Mouse (Mus musculus) right cerebral cortex, postnatal 14 days (tissue): ENCODE results near the gene Ehd2.

ENCODE experiments used
- DNase-seq: peaks from one replicate; pipeline ENCODE4 v3.0.0; 2022

Ehd2 gene

GRCm38 (mm10) chr7:15967312-15967711, at the start of gene Ehd2:
TSS of gene Ehd2 (minus strand) at chr7:15967567.
- DNase-seq: peak; percentile 56

DNA sequence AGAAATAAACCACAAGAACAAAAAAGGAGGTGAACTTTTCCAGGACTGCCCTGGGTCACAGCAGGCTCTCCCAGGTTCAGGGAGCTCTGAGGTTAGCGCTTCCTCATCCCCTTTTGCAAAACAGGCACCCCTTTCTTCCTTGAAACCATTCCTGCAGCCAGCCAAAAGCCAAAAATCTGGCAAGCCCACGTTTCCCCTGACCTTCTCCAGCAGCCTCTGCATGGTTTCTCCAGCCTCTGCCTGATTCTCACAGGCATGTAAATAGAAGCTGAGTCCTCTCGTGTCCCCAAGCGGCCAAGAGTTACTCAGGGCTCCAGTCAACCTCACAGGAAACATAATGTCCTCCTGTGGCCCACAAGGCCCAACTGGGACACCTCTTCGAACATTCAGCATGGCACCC, 48.0 kb upstream of the Ehd2 start:
- no peak for DNase-seq

- no peak for DNase-seq
Observed at GRCm38 (mm10) chr7:16014521-16015175, 47.3 kb upstream of the Ehd2 start.

- no peak for DNase-seq
Observed at GRCm38 (mm10) chr7:16013722-16014275, 46.4 kb upstream of the Ehd2 start.

DNA sequence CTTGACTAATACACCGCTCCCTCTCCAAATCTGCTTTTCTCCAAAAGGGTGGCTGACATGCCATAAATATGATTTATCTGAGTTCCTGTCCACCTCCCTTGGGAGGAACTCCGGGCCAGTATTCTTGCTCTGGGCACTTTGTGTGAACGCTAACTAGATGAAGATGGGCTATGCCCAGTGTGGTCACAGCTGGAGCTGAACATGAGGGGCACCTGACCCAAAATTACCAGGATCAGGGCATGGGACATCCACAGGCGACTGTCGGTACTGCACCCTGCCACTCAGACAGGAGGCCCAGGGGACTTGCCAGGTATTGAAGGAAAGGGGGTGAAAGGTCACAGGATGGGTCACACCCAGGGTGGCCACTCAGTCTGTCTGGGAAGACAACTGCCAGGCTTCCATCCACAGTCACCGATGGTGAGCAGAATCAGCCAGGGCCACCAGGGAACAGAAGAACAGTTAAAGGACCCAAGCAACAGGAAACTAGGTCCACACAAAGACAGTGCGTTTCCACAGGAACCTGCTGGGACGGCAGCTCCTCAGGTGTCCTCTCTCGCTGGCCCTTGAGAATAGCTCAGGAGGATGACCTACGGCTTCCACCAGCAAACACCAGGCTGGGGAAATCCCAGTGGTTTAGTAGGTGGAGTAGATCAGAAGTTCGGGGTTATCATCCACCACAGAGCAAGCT, 45.4 kb upstream of the Ehd2 start:
- DNase-seq: no peak

DNA sequence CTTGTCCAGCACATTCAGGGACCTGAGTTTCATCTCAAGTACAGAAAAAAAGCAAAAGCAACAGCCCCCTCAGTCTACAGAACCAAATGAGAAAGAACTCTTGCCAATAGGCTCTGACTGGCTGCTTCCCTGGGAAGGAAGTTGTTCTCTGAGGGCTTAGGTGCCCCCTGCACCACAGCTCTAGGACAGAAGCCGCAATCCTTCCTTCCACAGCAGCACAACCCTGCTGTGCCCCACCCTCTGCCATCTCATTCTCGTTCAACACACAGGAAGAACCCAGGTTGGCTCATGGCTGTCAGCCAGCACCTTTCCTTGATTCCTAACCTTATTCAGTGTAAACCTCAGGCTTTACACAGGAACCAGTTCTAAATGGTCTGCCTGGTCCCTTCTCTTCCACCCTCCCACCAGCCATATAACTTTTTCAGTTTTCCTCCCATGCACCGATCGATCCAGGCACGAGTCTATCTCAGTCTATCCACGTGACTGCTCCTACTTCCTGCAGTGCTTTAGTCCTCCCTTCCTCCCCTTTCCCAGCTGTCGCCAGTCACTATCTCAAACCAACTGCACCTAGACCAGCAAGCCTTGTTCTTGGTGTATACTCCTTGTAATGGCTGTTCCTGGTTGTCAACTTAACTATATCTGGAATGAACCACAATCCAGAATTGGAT, 44.2 kb upstream of the Ehd2 start:
- no peak for DNase-seq

GRCm38 (mm10) chr7:16010649-16011048, 43.3 kb upstream of the Ehd2 start:
- DNase-seq: no peak

DNA sequence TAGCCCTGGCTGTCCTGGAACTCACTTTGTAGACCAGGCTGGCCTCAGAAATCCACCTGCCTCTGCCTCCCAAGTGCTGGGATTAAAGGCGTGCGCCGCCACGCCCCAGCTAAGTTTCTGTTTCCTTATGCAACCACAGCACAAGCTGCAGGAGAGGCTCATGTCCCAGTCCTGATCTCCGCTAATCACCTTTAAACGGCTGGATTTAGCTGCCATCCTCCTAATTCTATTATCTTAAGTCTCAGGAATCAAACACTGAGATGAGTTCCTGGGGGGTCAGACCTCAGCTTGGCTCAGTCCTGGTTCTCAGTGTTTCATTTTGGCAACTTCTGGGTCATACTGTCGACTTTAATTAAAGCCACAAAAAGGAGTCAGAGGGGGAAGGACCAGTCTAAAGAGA, 42.3 kb upstream of the Ehd2 start:
- no peak for DNase-seq

GRCm38 (mm10) chr7:16005020-16005419, 37.7 kb upstream of the Ehd2 start:
- no peak for DNase-seq

- no peak for DNase-seq
Observed at GRCm38 (mm10) chr7:16004177-16004856, 37.0 kb upstream of the Ehd2 start.

DNA sequence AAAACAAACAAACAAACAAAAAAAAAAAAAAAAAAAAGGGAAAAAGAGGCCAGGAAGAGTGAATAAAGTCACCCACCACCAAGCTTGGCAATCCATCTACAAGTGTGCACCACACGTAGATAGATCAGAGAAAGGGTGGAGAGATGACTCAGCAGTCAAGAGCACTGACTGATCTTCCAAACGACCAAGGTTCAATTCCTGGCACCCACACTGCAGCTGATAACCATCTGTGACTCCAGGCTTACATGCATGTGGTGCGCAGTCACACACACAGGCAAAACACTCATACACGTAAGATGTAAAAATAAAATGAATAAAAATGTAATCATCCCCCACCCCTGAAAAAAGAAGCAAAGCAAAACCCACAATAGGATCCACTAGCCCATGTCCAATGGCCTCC, 35.7 kb upstream of the Ehd2 start:
- DNase-seq: no peak

DNA sequence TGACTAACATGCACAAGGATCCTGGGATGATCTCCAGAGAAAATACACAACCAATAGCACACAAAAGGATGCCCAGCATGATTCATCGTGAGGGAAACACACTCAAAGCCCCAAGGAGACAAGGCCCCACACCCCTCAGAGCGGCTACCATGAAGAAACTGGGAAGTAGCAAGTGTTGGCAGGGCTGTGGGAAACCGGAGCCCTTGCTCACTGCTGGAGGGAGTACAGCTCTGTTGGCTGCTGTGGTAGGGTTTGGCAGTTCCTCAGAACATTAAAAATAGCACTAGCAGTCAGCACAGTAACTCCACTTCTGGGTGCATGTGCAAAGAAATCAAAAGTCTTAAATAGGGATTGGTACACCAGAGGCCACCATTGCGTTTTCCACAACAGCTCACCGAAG, 34.8 kb upstream of the Ehd2 start:
- peak; percentile 47 for DNase-seq

DNA sequence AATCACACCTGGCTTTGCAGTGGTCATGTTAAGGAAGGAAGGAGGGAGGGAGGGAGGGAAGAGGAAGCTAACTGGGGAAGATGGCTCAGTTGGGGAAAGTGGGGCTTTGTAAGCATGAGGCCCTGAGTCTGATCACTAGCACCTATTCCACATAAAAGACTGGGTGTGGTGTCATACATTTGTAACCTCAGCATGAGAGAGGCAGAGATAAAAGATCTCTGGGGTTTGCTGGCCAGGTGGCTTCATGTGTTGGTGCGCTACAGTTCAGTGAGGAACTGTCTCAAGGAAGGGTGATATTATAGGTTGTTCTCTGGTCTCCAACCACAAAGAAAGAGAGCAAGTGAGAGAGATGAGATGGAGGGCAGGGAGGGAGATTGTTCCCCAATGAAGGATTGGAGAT, 34.3 kb upstream of the Ehd2 start:
- DNase-seq: no peak

GRCm38 (mm10) chr7:15993789-15994188, 26.4 kb upstream of the Ehd2 start:
- no peak for DNase-seq

DNA sequence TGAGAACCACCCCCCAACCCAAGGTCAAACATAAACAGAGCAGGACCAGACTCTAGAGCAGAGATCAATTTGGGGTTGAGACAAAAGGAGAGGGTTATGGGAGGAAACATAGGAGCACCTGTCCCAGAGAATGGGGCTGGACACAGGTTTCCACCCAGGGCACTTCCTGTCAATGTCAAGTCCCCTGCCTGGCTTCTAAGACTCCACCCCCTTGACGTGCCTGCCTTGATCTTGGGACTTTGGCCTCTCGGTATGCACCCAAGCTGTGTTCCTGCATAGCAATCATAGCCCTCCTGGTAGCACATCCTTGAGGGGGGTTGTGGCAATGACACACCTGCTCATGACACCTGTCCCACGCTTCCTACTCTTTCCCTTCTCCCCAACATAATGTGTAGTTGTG, 25.8 kb upstream of the Ehd2 start:
- no peak for DNase-seq

- DNase-seq: no peak
Observed at GRCm38 (mm10) chr7:15991764-15992163, 24.4 kb upstream of the Ehd2 start.

- DNase-seq: no peak
Observed at GRCm38 (mm10) chr7:15987661-15988356, 20.4 kb upstream of the Ehd2 start.

DNA sequence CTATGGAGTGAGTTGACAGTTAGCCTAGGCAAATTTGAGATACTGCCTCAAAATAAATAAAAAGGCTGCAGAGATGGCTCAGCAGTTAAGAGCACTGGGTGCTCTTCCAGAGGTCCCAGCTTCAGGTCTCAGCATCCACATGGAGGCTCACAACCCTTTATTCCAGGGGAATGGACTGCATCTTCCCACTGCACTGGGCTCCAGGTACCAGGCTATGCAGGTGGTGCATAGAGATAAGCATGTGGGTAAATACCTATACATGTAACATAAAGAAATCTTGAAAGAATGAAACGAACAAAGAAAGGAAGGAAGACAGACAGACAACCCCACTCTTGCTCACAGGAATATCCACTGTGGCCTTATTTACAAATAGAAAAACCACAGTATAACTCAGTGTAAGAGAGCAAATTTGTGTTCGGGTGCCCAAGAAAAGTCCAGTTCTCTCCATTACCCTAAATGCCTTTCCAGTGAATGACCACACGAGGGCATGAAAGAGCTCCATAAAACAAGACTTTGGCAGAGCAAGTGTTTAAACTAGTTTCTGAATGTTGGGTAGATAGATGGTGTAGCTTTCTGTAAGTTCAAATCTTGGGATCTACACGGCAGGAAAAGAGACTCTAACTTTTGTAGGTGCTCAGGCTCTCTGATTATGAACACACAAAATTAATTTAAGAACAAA, 15.5 kb upstream of the Ehd2 start:
- no peak for DNase-seq

DNA sequence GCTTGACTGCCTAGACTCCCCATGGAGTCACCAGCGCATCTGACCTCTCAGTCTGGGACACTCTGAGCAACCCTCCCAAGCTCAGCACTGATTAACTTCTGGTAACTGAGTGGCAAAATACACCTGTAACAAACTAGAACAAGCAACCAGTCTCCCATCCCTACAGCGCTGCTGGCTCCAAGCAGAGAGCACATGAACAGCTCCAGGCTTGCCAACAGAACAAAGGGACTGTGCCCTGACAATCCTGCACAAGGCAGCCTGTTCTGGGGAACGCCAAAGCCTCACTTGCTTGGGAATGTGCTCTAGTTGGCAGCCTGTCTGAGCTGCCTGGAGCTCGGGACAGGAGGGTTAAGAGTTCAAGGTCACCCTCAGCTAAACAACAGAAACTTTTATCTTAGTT, 14.2 kb upstream of the Ehd2 start:
- no peak for DNase-seq

DNA sequence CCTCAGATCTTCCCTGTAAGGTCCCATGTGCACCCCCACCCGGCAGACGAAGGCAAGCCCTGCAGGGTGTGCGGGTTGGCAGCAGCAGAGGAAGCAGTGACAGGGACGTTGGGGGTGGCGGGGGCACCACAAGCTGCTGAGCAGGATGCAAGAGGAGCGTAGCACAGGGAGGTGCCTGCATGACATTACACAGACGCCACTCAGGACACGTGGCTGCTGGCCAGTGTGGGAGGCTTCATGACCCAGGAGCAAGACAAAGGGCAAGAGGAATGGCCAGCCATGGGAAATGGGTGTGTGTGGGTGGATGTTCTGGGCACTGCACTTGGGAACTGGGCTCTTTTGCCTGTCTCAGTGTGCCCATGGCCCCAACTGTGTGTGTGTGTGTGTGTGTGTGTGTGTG, 12.9 kb upstream of the Ehd2 start:
- no peak for DNase-seq

DNA sequence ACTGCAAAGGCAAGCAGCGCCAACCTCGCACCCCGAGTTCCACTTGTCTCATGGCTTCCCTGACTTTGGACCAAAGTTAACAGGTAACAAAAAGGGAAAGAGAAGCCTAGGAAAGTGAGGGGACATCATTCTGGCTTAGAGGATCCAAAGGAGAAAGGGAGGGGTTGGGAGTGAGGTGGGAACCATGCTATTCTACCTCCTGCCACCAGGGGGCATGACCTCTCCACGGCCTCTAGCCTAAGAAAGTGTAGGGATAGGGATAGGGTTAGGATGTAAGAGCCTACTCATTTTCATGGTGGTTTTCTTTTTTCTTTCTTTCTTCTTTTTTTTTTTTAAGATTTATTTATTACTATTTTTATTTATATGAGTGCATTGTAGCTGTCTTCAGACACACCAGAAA, 8.5 kb upstream of the Ehd2 start:
- DNase-seq: no peak

- DNase-seq: no peak
Observed at GRCm38 (mm10) chr7:15975451-15975850, 8.1 kb upstream of the Ehd2 start.
